Mouse (Mus musculus) testis, adult 2 months (tissue): ENCODE measurements around the gene Xpc.

ENCODE experiments used
- CTCF ChIP-seq: fragments of 200-500 bp; IDR thresholded peaks from 2 replicates; pipeline ENCODE4 v1.5.1; 2012; ENCODE audit warnings: low read depth, mild to moderate bottlenecking, inconsistent platforms, low read length, moderate library complexity; ENCODE audit not compliant: control insufficient read depth, insufficient read depth, insufficient replicate concordance
- POLR2A ChIP-seq: fragments of 200-500 bp; IDR thresholded peaks from 2 replicates; pipeline ENCODE4 v1.6.1; 2012; ENCODE audit warnings: low read depth, mild to moderate bottlenecking, inconsistent platforms, low read length, moderate library complexity; ENCODE audit not compliant: control insufficient read depth

- TF ChIP-seq CTCF (no peak), POLR2A (no peak)
These were observed 18.1 kb upstream of the Xpc start for GRCm38 (mm10) chr6:91533771-91534170.
